Mouse (Mus musculus): Measurements from ENCODE around the gene Snx17.

DNA sequence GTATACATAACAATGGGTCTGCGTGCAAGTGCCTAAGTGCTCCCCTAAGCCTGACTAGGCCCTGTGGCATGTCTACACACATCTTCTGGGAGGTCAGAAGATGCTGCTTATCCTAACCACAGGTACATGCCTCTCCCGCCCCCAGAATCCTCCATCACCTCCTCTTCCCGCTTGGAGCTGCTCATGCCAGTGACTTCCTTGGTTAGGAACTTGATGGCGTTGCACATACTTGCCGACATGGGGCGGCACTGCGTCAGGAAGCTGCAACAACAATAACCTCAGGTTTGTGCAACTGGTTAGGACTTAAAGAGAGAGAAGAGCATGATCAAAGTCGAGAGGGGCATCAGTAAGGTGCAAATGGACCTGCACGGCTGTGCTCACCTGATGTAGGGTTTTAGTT is 2.8 kb upstream of the Snx17 start:
- TF ChIP-seq CTCF (IDR thresholded peaks at IDR 0.05; ENCODE audit: low read depth, low read length) (no peak), POLR2AphosphoS5 (IDR thresholded peaks at IDR 0.05; ENCODE audit: insufficient replicate concordance, low read depth, low read length) (no peak), TAL1 (conservative IDR thresholded peaks at IDR 0.05; ENCODE audit: low read depth, low read length) (no peak), GATA2 (IDR thresholded peaks at IDR 0.05; ENCODE audit: borderline replicate concordance, low read depth, low read length) (no peak)
